Mouse (Mus musculus): ENCODE results near the gene Nr2f2.

Gene Nr2f2

GRCm38 (mm10) chr7:70355357-70355620 is 11.2 kb downstream of the Nr2f2 start:
- in situ Hi-C loops (cut with MboI; ENCODE audit: low pct_unique_long_range_greater_than_20kb in 1 of 2, low sequenced_read_pairs in 2 of 2, unreplicated experiment in 1 of 2), result no loop called here

- in situ Hi-C loops (cut with MboI; ENCODE audit: low pct_unique_long_range_greater_than_20kb in 1 of 2, low sequenced_read_pairs in 2 of 2, unreplicated experiment in 1 of 2), result no loop called here
Measured at GRCm38 (mm10) chr7:70354606-70355356, 11.8 kb downstream of the Nr2f2 start.

- in situ Hi-C loops (cut with MboI; ENCODE audit: low pct_unique_long_range_greater_than_20kb in 1 of 2, low sequenced_read_pairs in 2 of 2, unreplicated experiment in 1 of 2), result no loop called here
Measured at GRCm38 (mm10) chr7:70353151-70353550, 13.4 kb downstream of the Nr2f2 start.

GRCm38 (mm10) chr7:70352617-70353016 is 13.9 kb downstream of the Nr2f2 start:
- in situ Hi-C loops (cut with MboI; ENCODE audit: low pct_unique_long_range_greater_than_20kb in 1 of 2, low sequenced_read_pairs in 2 of 2, unreplicated experiment in 1 of 2), result no loop called here

GRCm38 (mm10) chr7:70351981-70352560 is 14.5 kb downstream of the Nr2f2 start:
- in situ Hi-C loops (cut with MboI; ENCODE audit: low pct_unique_long_range_greater_than_20kb in 1 of 2, low sequenced_read_pairs in 2 of 2, unreplicated experiment in 1 of 2), result no loop called here

- in situ Hi-C loops (cut with MboI; ENCODE audit: low pct_unique_long_range_greater_than_20kb in 1 of 2, low sequenced_read_pairs in 2 of 2, unreplicated experiment in 1 of 2), result no loop called here
Measured at GRCm38 (mm10) chr7:70350781-70351551, 15.6 kb downstream of the Nr2f2 start.

- in situ Hi-C loops (cut with MboI; ENCODE audit: low pct_unique_long_range_greater_than_20kb in 1 of 2, low sequenced_read_pairs in 2 of 2, unreplicated experiment in 1 of 2), result loop anchor here in 1 of 2 experiments (25.0 kb wide), 1 partner anchor 863 kb away; no protein-coding TSS in a partner anchor
Measured at GRCm38 (mm10) chr7:70349981-70350670, 16.4 kb downstream of the Nr2f2 start.

GRCm38 (mm10) chr7:70348977-70349615 is 17.4 kb downstream of the Nr2f2 start:
- in situ Hi-C loops (cut with MboI; ENCODE audit: low pct_unique_long_range_greater_than_20kb in 1 of 2, low sequenced_read_pairs in 2 of 2, unreplicated experiment in 1 of 2), result loop anchor here in 1 of 2 experiments (25.0 kb wide), 1 partner anchor 862 kb away; no protein-coding TSS in a partner anchor

GRCm38 (mm10) chr7:70348064-70348976 is 18.2 kb downstream of the Nr2f2 start:
- in situ Hi-C loops (cut with MboI; ENCODE audit: low pct_unique_long_range_greater_than_20kb in 1 of 2, low sequenced_read_pairs in 2 of 2, unreplicated experiment in 1 of 2), result loop anchor here in 1 of 2 experiments (25.0 kb wide), 1 partner anchor 861 kb away; no protein-coding TSS in a partner anchor

GRCm38 (mm10) chr7:70347618-70347958 is 18.9 kb downstream of the Nr2f2 start:
- in situ Hi-C loops (cut with MboI; ENCODE audit: low pct_unique_long_range_greater_than_20kb in 1 of 2, low sequenced_read_pairs in 2 of 2, unreplicated experiment in 1 of 2), result loop anchor here in 1 of 2 experiments (25.0 kb wide), 1 partner anchor 860 kb away; no protein-coding TSS in a partner anchor

- in situ Hi-C loops (cut with MboI; ENCODE audit: low pct_unique_long_range_greater_than_20kb in 1 of 2, low sequenced_read_pairs in 2 of 2, unreplicated experiment in 1 of 2), result loop anchor here in 1 of 2 experiments (25.0 kb wide), 1 partner anchor 860 kb away; no protein-coding TSS in a partner anchor
Measured at GRCm38 (mm10) chr7:70346951-70347617, 19.5 kb downstream of the Nr2f2 start.

GRCm38 (mm10) chr7:70346010-70346536 is 20.5 kb downstream of the Nr2f2 start:
- in situ Hi-C loops (cut with MboI; ENCODE audit: low pct_unique_long_range_greater_than_20kb in 1 of 2, low sequenced_read_pairs in 2 of 2, unreplicated experiment in 1 of 2), result loop anchor here in 1 of 2 experiments (25.0 kb wide), 1 partner anchor 859 kb away; no protein-coding TSS in a partner anchor

GRCm38 (mm10) chr7:70343426-70343825 is 23.1 kb downstream of the Nr2f2 start:
- in situ Hi-C loops (cut with MboI; ENCODE audit: low pct_unique_long_range_greater_than_20kb in 1 of 2, low sequenced_read_pairs in 2 of 2, unreplicated experiment in 1 of 2), result loop anchor here in 1 of 2 experiments (25.0 kb wide), 1 partner anchor 856 kb away; no protein-coding TSS in a partner anchor

GRCm38 (mm10) chr7:70342771-70343170 is 23.8 kb downstream of the Nr2f2 start:
- in situ Hi-C loops (cut with MboI; ENCODE audit: low pct_unique_long_range_greater_than_20kb in 1 of 2, low sequenced_read_pairs in 2 of 2, unreplicated experiment in 1 of 2), result loop anchor here in 1 of 2 experiments (25.0 kb wide), 1 partner anchor 855 kb away; no protein-coding TSS in a partner anchor

- in situ Hi-C loops (cut with MboI; ENCODE audit: low pct_unique_long_range_greater_than_20kb in 1 of 2, low sequenced_read_pairs in 2 of 2, unreplicated experiment in 1 of 2), result loop anchor here in 1 of 2 experiments (25.0 kb wide), 1 partner anchor 855 kb away; no protein-coding TSS in a partner anchor
Measured at GRCm38 (mm10) chr7:70342076-70342475, 24.5 kb downstream of the Nr2f2 start.

- in situ Hi-C loops (cut with MboI; ENCODE audit: low pct_unique_long_range_greater_than_20kb in 1 of 2, low sequenced_read_pairs in 2 of 2, unreplicated experiment in 1 of 2), result loop anchor here in 1 of 2 experiments (10.0 to 25.0 kb wide), 2 partner anchors 55 to 853 kb away; no protein-coding TSS in a partner anchor
Measured at GRCm38 (mm10) chr7:70339998-70340630, 26.4 kb downstream of the Nr2f2 start.
